Comparison of ENCODE assay signal across 20 mouse cellular contexts in genomic region chr8:117409056-117409455, GRCm38 (mm10).
"Had no signal": no experiment of that assay in that cellular context is flagged by ENCODE, and none has a peak within 500 bp of the region (broad histone marks: within the 10 kb centered on the region; RNA-seq: fewer than 3 reads in every experiment).

No protein-coding gene starts in this region.

- H3K27ac ChIP-seq: lung, embryonic 15.5 days; macrophage; midbrain, embryonic 13.5 days; midbrain, embryonic 15.5 days; neural tube, embryonic 12.5 days had no signal

- H3K4me3 ChIP-seq: lung, embryonic 15.5 days; megakaryocyte, embryonic 14.5 days; midbrain, embryonic 13.5 days; midbrain, embryonic 15.5 days; neural tube, embryonic 12.5 days had no signal

- ATAC-seq: liver, postnatal 0 days; lung, postnatal 0 days; midbrain, embryonic 13.5 days; midbrain, embryonic 15.5 days had no signal

- H3K27me3 ChIP-seq: lung, embryonic 15.5 days; megakaryocyte, embryonic 14.5 days; midbrain, embryonic 13.5 days; midbrain, embryonic 15.5 days; neural tube, embryonic 12.5 days had no signal

- H3K9me3 ChIP-seq: lung, embryonic 15.5 days; megakaryocyte, embryonic 14.5 days; midbrain, embryonic 13.5 days; midbrain, embryonic 15.5 days; neural tube, embryonic 12.5 days had no signal

- H3K4me2 ChIP-seq: lung, embryonic 15.5 days; midbrain, embryonic 11.5 days; midbrain, embryonic 13.5 days; midbrain, embryonic 15.5 days; neural tube, embryonic 12.5 days had no signal

- H3K9ac ChIP-seq: liver, postnatal 0 days; lung, embryonic 15.5 days; midbrain, embryonic 13.5 days; midbrain, embryonic 15.5 days; neural tube, embryonic 12.5 days had no signal

- DNase-seq: liver, postnatal 0 days; lung, adult 2 months; lung, postnatal 14 days; lung, postnatal 36 days; retina, postnatal 1 day; right cerebral cortex, adult 18-20 months; right cerebral cortex, postnatal 25 days; right cerebral cortex, postnatal 4 days; spleen, adult 18-20 months; thymus, adult 18-20 months; thymus, postnatal 14 days; thymus, postnatal 36 days had no signal

- H3K36me3 ChIP-seq: lung, embryonic 15.5 days; midbrain, embryonic 15.5 days had no signal
